Mouse (Mus musculus) C2C12 (cell line): ENCODE results near the gene Clba1.

ENCODE experiments used
- CEBPB ChIP-seq: IDR thresholded peaks from one replicate; pipeline ENCODE4 v1.6.1; 2011; ENCODE audit warnings: low read depth, mild to moderate bottlenecking, control low read depth, moderate library complexity
- CTCF ChIP-seq: IDR thresholded peaks from one replicate; pipeline ENCODE4 v1.5.1; 2011; ENCODE audit not compliant: control insufficient read depth, insufficient read depth, insufficient read length
- FOSL1 ChIP-seq: IDR thresholded peaks from one replicate; pipeline ENCODE4 v1.8.0; 2011; ENCODE audit warnings: mild to moderate bottlenecking, low read length; ENCODE audit not compliant: poor library complexity, insufficient read depth, severe bottlenecking
- MAX ChIP-seq: IDR thresholded peaks from one replicate; pipeline ENCODE4 v1.6.1; 2011; ENCODE audit warnings: mild to moderate bottlenecking, control low read depth
- MYOD1 ChIP-seq: IDR thresholded peaks from one replicate; pipeline ENCODE4 v1.6.1; 2011; ENCODE audit warnings: low read depth; ENCODE audit not compliant: control insufficient read depth, insufficient read length
- USF1 ChIP-seq: IDR thresholded peaks from one replicate; pipeline ENCODE4 v1.6.1; 2011; ENCODE audit warnings: low read depth, mild to moderate bottlenecking, control low read depth, moderate library complexity

GRCm38 (mm10) chr12:112851116-112851515 is 42.4 kb downstream of the Clba1 start:
- no peak for TF ChIP-seq CTCF
- no peak for TF ChIP-seq USF1
- TF ChIP-seq FOSL1 = no peak
- TF ChIP-seq MAX = no peak
- no peak for TF ChIP-seq CEBPB
- no peak for TF ChIP-seq MYOD1
